Mouse (Mus musculus): ENCODE measurements at regions not wholly inside any gene's neighbourhood (a gene's known extent, or its start where the extent isn't known, plus 50 kb on each side); places are given as distances from the start of the nearest gene placed in this dataset.
A peak's percentile ranks its signal among the peaks of the same experiment; 100 is the strongest.

DNA sequence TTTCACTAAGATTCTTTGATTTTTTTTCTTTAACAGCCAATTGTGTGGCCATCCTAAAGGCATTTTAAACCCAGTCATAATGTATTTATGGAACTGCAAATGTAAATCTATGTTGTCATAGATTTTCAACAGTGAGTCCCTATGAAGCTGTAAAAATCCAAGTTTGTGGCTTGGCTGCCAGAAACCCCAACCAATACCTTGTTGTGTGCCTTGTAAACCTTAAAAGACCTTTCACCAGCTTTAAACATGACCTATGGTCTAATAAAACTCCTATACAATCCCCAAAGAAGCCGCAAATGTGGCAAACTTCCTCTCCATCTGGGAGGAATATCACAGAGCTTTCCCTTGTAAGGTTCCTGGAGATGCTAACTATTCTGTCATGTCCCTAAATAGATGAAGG is 125.4 kb upstream of the Igf1 start:
- no peak for DNase-seq

DNA sequence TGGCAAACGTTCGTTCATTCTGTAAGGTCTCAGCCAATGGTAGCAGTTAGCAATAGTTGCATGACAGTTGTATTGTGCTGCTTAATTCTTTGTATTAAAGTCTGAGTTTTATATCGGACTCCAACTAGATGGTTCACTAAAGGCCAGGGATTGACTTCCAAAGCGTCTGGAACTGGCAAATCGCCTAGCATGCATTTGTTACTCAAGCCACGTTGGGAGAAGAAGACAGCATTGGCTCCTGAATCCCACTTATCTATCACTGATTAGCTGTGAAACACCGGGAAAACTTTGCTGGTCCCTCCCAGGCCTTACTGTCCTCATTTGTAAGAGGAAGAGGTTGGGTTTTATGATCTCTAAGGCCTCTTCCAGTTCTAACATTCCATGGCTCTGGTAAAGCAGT is 124.8 kb upstream of the Igf1 start:
- no peak for DNase-seq

DNA sequence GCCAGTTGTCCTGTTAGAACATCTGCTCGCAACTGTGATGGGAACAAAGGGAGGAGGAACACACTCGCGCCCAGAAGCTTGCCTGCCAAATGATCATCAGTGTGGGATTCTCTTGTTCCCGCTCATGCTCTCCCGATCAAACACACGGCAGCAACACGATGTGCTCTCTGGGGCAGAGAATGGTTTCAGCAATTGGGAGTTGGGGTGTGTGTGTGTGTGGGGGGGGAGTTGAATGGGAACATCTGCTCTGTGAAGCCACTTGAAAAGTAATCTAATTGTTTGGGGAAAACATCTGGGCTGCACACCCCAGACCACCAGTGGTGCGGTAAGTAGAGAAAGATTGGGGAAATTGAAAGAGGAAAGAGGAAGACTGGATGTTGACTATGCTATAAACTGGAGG is 117.7 kb upstream of the Igf1 start:
- no peak for DNase-seq

DNA sequence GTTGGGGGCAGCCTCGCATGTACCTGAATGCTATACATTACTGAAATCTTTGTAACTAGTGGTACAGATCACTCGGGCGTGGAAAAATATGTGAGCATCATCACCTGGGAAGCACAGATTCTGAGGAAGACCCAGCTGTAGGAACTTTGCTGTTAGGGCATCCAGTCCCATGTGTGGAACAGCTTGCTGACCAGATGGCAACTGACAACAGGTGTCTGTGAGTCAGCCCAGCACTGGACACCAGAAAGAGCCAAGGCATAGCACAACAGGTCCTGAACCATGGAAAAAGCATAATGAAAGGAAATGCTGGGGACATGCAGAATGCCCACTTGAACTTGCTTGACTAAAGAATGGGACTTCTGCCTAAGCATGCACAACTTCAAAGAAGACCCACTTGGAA is 115.3 kb upstream of the Igf1 start:
- DNase-seq, result no peak

DNA sequence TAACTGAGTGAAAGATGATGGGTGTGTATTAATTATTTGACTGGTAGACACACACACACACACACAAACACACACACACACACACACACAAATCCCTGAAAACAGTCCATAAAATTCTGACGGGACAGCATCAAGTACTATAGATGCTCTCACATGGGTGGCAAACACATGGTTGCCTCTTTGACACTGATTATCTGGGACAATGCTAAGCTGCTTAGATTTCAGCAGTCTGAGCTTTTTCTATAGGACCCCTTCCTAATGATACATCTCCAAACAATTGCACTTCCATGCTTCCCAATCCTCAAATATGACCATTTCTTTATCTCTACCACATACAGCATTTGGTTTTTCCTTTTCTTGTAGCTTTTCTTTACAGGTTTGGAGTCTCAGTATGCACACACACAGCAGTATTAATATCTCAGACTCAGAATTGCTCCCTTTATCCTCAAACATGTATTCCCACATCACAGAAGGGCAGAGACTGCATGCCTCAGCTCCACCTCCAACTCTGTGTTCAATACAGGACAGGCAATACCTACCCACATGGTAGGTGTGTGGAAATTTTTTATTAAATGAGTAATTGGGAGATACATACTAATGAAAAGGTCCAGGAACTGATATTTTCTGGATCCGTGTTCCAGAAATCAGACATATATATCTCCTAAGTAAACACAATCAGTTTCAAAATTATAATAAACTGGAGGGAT is 110.1 kb upstream of the Igf1 start:
- DNase-seq, result no peak

DNA sequence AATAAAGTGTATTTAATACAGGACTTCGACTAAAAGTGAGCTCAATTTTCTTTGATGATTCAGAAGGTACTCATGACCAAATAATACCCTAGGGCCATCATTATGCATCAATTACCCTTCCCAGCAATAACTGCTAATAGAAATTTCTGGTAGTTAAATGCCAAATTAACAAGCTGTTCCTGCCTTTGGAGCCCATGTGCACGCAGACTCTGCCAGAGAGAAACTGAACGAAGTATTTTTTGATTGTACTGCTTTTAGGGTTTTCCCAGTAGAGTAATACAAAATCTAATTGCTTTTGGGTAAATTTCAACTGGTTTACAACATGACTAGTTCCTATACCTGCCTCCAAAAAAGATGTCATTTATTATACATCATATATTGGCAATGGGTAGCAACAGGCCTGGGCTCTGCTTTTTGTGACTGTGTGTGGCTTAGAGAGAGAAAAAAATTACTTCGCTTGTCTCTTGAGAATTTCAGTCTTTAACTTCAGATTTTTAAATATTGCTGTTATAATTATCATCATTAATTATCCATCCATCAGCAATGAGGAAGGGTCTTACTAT is 109.4 kb upstream of the Igf1 start:
- DNase-seq, result no peak

DNA sequence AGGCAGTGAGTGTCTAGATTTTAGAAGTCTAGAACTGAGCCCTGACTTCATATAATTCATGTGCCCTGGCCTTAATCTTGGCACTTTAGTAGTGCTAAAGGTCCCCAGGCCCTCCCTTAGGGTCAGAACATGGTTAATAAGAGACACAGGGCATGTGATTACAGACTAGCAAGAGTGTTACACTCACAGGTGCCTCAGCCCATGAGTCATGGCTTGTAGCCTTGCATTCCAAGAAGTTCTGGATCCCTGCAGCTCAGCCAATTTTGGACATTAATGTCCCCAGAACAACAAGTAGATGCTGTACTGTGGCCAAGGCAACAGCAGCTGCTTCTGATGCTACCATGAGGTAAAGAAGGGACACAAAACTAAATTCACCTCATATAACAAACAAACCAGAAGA is 107.7 kb upstream of the Igf1 start:
- DNase-seq, result no peak

DNA sequence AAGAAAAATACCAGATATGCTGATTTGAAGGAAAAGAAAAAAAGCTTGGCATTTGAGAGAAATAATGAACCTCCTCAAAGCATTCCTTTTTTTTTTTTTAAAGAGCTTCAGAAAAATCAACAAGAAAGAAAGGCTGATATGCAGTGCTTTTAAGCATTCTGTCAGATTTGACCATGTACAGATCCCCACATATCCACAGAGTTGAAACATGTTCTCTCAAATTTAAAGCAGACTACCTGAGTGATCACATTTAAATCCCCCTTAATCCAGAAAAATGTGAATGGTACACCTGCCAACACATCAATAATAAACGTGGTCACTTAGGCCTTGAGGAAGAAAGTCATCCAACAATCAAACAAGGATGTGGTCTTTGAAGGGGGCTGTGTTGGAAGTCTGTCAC is 107.1 kb upstream of the Igf1 start:
- DNase-seq, result no peak

DNA sequence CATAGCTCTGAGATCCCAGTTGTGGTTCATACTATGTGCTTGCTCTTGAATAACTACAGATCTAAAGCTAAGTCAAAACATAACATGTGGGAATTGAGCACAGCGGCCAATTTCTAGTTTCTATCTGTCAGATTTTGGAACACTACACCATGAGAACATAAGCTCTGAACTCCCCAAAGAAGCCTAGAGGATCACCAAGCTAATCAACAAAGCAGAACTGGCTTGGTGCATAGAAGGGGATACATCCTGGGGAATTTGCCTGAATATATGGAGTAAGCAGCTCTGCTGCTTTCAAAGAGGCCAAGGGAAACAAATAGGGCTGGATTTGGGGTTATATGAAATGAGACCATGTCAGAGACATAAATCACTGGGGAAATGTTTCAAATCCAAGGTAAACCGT is 105.9 kb upstream of the Igf1 start:
- DNase-seq, result no peak

DNA sequence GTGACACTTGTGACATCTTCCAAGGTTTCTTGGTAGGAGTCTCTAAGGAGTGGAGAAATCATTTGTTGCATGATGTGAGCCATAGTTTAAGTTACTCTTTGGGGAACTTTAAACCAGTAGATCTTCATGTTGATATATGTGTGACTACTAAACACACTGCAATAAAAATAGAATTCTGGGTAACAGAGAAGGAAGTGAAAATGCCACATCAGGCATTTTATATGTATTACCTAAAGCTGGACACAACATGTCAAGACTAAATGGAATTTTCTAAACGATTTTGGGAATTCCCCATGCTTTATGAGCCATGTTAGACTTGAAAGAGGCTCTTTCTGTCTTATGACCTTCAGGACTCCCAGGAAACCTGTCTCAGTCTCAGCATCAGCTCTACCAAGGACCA is 104.6 kb upstream of the Igf1 start:
- DNase-seq, result no peak

DNA sequence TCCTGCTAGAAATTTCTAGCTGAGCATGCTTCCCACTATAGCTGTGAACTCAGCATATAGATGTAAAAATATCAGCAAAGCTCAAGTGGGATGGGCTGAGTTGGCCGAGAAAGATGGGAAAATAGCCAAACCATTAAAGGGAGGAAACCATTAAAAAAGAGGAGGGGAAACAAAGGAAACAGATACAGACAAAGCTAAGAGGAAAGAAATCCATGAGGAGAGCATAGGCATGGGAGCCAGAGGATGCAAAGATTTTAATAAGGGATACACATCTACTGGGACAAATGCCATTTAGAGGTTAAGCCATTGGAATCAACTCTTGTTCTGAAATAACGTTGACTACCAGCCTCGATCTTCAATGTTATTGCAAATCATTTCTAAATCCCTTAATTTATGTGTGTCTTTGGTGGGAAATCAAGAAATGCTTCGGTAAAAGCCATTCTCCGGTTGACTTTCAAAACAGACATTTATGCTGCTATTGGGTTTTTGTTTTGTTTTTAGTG is 96.5 kb upstream of the Igf1 start:
- DNase-seq, result no peak

DNA sequence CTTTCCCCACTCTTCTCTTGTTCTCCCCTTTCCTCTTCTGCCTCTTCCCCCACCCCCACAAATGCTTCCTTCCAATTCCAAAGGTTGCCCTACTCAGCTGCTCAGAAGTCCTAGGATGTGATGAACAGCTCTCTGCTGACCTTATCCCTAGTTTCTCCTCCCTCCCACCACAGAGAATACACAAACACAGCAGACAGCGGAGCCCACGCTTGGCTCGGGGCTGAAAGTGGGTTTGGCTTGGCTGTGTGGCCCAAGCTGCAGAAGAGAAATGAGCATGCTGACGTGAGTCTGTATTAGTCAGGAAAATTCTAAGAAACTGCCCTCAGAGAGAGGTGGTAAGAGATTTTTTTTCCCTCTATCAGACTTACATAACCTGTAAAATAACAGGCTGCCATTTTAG is 70.5 kb upstream of the Igf1 start:
- DNase-seq, result peak; percentile 52

DNA sequence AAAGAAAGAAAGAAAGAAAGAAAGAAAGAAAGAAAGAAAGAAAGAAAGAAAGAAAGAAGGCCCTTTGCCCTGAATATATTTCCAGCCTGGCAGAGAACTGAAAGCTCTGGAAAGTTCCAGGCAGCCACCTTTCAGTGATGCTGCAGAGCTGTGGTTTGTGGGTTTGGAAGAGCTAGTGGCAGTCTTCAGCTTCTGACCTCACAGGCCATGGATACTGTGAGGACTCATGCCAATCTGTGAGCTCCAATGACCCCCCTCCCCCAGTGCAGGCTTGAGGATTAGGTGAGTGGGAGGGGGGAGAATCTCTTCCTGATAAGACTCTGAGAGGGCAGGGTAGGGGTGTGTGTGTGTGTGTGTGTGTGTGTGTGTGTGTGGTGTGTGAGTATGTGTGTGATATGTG is 65.7 kb upstream of the Igf1 start:
- no peak for DNase-seq

DNA sequence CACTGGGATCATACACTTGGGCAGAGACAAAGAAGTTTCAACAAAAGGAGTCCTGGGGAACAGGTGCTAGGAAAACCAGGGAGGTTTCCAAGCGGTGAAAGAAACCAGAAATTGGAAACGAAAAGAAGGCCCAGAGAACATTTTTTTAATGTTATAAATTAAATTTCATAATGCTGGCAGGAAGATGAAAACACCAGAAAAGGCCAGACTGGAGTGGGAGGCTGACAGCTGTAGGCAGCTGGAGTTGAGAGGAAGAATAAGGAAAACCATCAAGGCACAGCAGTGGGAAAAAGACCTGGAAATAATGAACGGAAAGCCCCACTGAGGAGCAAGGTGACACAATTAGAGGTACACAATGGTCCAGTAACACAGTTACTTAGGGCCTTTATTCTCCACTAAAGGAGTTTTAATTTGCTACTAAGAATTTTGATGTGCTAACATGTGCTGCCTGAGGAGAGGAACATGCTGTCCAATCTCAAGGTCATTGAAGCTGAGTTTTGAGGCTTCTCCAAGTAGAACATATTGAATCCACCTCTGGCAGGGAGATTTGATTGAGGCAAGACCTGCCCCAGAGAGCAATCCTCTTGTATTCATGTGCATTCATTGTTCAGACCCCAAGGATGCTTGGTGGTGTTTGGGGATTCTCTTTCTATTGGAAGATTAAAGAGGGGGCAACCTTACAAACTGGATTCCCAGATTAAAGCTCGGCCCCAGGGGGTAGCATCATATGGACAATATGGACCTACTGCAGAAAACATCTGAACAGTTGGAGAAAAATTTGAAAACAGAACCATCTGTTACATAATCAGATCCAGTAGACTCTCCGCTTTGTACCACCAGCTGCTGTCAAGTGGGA is 53.9 kb upstream of the Igf1 start:
- peak; percentile 36 for DNase-seq

DNA sequence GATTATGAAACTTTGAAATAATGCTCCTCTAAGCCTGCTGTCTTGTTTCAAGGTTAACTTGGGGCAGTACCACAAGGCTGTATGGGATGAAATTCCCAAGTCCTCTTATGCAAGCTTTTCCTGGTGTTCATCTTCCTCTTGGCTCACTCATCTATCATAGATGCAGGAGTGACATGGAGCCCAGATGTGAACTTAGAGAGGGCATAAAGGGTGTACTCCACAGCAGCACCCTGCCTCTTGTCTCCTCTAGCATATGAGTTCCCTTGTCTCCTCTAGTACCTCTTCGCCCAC is 53.3 kb upstream of the Igf1 start:
- no peak for DNase-seq
